Mouse (Mus musculus) lung, postnatal 25 days (tissue): ENCODE measurements around the gene Olfr1493-ps1.

Experiments
- DNase-seq: peaks from one replicate; pipeline ENCODE4 v3.0.0; 2022; ENCODE audit warnings: low spot score

Olfr1493-ps1 gene

DNA sequence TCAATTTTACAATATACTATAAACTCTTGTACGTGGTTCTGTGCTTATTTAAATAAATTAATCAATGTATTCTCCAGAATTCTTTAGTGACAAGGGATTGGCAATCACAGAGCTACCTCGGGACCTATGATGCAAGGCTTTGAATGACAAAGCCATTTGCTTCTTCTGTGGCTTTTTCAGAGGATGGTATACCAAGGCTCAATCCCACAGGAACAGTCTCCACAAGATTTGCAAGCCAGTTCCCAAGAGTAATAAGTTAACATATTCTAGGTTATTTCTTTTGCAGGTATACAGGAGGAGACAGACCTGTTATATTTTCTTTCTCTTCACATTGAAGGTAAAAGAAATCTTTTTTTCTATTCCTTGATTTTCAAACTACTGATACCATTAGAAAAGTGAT is at the start of gene Olfr1493-ps1:
Gene Olfr1493-ps1 (plus strand): TSS at position 301 of the 400 bp plus-strand sequence.
- no peak for DNase-seq

DNA sequence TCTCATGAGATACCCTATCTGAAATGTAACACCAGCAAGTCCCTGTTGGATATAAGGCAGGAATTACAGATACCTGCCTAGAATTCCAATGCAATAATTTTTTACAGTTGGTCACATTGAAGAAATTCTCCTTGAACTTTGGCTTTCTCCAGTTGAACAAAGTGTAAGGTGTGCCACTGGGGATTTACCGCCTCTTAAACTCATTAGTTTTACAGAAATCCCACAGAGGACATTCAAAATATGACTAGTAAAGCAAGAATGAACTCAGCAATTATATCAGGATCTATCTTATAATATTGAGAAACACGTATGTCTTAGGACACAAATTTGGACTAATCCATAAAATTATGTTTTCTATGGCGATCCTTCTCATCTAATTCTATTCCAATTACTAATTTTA is 26.1 kb upstream of the Olfr1493-ps1 start, which contains the start of gene Olfr1491:
Gene Olfr1491 (plus strand): TSS at position 301 of the 400 bp plus-strand sequence.
- no peak for DNase-seq

DNA sequence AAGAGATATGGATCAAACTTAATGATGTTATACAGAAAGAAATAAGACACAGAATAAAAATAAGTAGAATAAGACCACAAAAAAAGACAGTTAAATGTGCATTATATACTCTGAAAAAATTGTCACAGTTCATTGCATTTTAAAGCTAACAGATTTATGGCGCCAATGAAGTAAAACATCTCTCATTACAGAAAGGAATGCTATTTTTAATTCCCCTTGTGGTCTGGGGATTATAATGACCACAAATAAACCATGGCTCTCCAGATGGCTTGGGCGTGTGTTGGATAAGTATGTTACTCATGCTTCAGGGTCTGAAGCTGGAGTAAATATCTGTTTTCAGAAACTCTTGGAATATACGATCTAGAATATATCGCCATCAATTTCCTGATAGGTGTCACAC is 16.4 kb downstream of the Olfr1493-ps1 start, which contains the start of gene Olfr1494:
Gene Olfr1494 (plus strand): TSS at position 301 of the 400 bp plus-strand sequence.
- DNase-seq, result no peak

DNA sequence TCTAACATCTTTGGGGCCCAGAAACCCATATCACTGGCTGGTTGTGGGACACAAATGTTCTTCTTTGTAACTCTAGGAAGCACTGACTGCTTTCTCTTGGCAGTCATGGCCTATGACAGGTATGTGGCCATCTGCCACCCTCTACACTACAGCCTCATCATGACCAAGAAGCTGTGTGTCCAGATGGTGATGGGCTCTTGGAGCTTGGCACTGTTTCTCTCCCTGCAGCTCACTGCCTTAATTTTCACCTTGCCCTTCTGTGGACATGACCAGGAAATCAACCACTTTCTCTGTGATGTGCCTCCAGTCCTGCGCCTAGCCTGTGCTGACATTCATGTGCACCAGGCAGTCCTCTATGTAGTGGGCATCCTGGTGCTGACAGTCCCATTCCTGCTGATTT is 26.3 kb downstream of the Olfr1493-ps1 start:
- no peak for DNase-seq

DNA sequence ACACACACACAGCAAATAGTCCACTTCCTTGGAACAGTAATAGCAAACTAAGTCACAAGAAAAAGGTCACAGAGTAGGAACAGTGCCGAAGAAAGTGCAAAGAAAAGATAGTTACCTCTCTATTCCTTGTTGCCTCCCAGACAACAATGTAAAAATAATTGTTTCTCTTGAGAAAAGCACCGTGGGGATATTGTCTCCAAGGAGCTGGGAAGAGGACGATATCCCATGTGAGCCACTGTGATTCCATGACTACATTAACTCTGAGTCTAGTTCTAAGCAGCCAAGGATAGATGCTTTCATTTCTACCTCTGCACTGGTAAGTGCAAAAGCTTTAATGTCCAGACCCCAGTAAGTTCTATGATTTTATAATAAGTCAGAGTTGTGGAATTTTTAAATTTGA is 41.2 kb downstream of the Olfr1493-ps1 start, which contains the start of gene Olfr1495:
Gene Olfr1495 (plus strand): TSS at position 301 of the 400 bp plus-strand sequence.
- DNase-seq, result no peak

- DNase-seq, result no peak
These were observed 45.6 kb downstream of the Olfr1493-ps1 start for GRCm38 (mm10) chr19:13768565-13769276.

GRCm38 (mm10) chr19:13777578-13777977 is 54.5 kb downstream of the Olfr1493-ps1 start, which contains the start of gene Olfr1496:
Gene Olfr1496, plus strand, starts transcription at chr19:13777878.
- DNase-seq, result no peak
